Comparison of ENCODE assay signal across 19 mouse cellular contexts in the genomic region with DNA sequence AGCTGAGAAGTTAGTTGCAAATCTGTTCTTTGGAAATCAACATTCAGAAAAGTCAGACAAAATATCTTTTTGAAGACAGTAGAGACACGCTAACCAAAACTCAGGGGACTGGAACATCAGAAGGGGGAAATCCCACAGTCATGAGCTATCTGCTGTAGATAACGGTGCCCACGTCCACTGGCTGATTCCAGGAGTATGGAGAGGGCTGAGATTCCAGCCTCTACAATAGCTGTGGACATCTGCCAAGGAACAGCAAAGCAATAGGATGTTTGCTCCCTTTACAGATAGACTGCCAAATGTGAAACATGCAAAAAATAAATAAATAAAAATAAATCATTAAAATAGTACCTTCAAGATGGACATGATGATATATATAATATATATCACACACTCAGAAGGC.
"Had no signal": no experiment of that assay in that cellular context is flagged by ENCODE, and none has a peak within 500 bp of the region (broad histone marks: within the 10 kb centered on the region; RNA-seq: fewer than 3 reads in every experiment).

No protein-coding gene starts in this region.

- ATAC-seq: midbrain, embryonic 16.5 days had no signal

- H3K27me3 ChIP-seq: midbrain, embryonic 12.5 days; neural tube, embryonic 13.5 days; neural tube, embryonic 15.5 days had no signal

- H3K27ac ChIP-seq: midbrain, embryonic 10.5 days; midbrain, embryonic 12.5 days; neural tube, embryonic 13.5 days; neural tube, embryonic 15.5 days had no signal

- H3K9ac ChIP-seq: lung, embryonic 14.5 days; midbrain, embryonic 12.5 days; neural tube, embryonic 13.5 days; neural tube, embryonic 15.5 days had no signal

- H3K4me3 ChIP-seq: midbrain, embryonic 10.5 days; midbrain, embryonic 12.5 days; myocyte; neural tube, embryonic 13.5 days; neural tube, embryonic 15.5 days had no signal

- H3K4me2 ChIP-seq: lung, embryonic 14.5 days; midbrain, embryonic 12.5 days; neural tube, embryonic 13.5 days; neural tube, embryonic 15.5 days had no signal

- DNase-seq: lung, adult 18-20 months; lung, embryonic 14.5 days; lung, postnatal 10 days; lung, postnatal 4 days; midbrain, embryonic 14.5 days; retina, postnatal 1 day; right cerebral cortex, adult 18-20 months; right cerebral cortex, postnatal 25 days; right cerebral cortex, postnatal 4 days; spleen, adult 18-20 months; thymus, adult 18-20 months; thymus, postnatal 14 days; thymus, postnatal 36 days had no signal

- H3K9me3 ChIP-seq: midbrain, embryonic 10.5 days; midbrain, embryonic 12.5 days; neural tube, embryonic 13.5 days; neural tube, embryonic 15.5 days had no signal

- H3K4me1 ChIP-seq: midbrain, embryonic 10.5 days; midbrain, embryonic 12.5 days; neural tube, embryonic 13.5 days; neural tube, embryonic 15.5 days had no signal
